Mouse (Mus musculus) liver, adult (tissue): Measurements from ENCODE around the gene Xlr3b.
A peak's percentile ranks its signal among the peaks of the same experiment; 100 is the strongest.
"Not testable (repeated sequence)": the region's sequence is repeated elsewhere in the genome, so short reads cannot be mapped to it uniquely, and the experiment has no call there.

Experiments used
- GATA4 ChIP-seq: IDR thresholded peaks from 2 replicates; pipeline ENCODE4 v1.6.1; 2014; ENCODE audit warnings: mild to moderate bottlenecking, low read length; ENCODE audit not compliant: insufficient replicate concordance

Xlr3b gene

DNA sequence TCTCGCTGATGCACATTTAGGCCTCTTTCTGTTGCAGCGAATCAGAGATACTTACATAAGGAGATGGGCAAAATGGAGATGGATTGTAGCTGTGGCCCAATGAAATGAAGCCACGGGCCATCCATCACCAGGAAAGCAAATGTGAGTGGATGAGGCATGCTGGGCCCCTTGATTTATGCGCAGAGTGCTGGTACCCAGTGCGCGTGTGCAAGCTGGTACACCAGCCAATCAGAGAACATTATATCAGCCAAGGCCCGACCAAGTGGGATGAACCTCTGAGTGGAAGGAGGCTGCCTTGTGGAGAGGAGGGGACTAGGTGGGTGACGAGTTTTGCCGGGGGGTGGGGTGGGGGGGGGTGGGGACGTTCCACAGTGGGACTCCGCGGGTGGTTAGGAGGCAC lies at the start of gene Xlr3b:
TSS of gene Xlr3b (plus strand) at position 274 of the 400 bp plus-strand sequence.
- TF ChIP-seq GATA4 = not testable (repeated sequence)

DNA sequence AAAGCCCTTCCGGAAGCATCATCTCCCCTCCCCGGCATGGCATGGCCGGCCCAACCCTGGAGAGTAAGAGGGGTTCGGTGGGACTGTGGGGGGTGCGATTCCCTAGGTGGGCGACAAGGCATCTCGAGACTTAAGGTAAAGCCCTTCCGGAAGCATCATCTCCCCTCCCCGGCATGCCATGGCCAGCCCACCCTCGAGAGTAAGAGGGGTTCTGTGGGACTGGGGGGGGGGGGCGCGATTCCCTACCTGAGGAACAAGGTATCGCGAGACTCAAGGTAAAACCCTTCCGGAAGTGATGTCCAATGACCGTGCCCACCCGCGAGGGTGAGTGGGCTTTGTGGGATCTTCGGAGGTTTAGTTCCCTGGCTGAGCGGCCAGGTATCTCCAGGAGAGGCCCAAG lies 43.5 kb upstream of the Xlr3b start, which contains the start of gene Xlr5b:
TSS of gene Xlr5b (plus strand) at position 301 of the 400 bp plus-strand sequence.
- TF ChIP-seq GATA4 = not testable (repeated sequence)

DNA sequence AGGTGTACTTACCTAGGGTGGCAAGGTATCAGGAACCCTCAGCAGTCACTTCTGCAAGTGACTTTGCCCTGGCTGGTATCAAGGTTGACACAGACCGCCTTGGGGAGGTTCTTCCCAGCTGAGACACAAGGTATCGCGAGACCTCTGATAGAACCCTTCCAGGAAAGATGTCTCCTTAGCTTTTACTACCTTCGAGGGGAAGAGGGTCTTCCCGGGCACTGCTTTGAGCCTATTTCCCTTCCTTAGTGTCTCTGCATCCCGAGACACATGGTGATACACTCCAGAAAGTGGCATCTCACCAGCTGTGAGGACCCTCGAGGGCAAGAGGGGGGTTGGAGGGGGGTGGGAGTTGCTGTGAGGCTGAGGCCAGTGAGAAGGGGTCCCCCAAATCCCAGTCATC lies 42.7 kb upstream of the Xlr3b start, which contains the start of gene DXBay18:
TSS of gene DXBay18 (minus strand) at position 101 of the 400 bp plus-strand sequence.
- TF ChIP-seq GATA4 = not testable (repeated sequence)

DNA sequence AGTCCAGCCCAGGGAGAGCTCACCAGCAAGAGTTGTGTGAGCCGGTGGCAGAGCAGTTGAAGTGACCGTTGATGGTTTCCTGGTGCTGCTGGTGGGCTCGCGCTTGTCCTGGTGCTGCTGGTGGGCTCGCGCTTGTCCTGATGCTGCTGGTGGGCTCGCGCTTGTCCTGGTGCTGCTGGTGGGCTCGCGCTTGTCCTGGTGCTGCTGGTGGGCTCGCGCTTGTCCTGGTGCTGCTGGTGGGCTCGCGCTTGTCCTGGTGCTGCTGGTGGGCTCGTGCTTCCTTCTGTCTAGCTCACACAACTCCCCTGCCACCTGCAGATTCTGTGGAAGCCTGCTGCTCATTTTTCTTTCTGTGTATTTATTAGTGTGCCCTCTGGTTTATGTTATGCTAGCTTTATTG lies 15.1 kb upstream of the Xlr3b start, which contains the start of gene Spin2d:
TSS of gene Spin2d (minus strand) at position 101 of the 400 bp plus-strand sequence.
- TF ChIP-seq GATA4 = not testable (repeated sequence)

DNA sequence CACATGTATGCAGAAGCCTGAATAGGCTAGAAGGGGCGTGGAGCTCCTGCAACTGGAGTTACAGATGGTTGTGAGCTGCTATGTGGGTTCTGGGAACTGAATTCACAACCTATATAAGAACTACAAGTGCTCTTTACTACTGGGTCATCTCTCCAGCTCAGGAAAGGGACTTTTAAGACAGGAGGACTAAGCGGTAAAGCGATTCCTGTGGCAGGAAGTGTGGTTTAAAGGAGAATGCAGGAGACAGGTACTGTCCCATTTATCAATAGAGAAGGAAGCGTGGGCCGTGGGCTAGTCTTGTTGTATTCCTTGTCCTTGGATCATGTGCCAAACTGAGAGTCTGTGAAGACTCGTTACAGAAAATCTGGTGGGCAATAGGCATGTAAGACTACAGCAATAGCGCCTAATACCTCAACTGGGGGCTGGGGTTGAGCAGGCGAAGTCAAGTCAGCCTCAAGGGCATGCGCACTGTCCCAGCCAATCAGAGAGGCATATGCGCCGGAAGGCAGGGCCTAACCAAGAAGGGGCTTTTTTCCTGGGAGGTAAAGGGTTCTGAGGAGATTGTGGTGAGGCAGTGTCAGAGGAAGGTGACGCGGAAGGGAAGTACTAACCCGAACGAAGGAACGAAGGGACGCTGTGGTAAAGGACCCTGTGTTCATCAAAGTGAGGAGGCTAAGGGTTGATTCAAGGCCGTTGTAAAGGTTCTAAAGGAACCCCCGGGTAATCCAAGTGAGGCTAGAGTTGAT lies 22.0 kb downstream of the Xlr3b start, which contains the start of gene Xlr4b:
TSS of gene Xlr4b (plus strand) at position 515 of the 746 bp plus-strand sequence.
- TF ChIP-seq GATA4 = not testable (repeated sequence)

DNA sequence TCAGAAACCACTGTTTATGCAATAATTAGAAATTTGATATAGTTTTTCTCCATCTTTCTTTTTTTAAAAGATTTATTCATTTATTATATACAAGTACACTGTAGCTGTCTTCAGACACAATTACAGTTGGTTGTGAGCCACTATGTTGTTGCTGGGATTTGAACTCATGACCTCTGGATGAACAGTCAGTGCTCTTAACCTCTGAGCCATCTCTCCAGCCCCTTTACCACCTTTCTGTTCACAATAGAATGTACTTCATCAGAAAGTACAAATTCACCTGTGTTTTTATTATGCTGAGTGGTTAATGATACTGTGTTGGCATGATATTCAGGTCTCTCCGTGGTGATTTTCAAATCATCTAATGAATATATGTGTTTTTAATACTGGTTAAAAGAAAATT lies 33.4 kb downstream of the Xlr3b start:
- no peak for TF ChIP-seq GATA4

DNA sequence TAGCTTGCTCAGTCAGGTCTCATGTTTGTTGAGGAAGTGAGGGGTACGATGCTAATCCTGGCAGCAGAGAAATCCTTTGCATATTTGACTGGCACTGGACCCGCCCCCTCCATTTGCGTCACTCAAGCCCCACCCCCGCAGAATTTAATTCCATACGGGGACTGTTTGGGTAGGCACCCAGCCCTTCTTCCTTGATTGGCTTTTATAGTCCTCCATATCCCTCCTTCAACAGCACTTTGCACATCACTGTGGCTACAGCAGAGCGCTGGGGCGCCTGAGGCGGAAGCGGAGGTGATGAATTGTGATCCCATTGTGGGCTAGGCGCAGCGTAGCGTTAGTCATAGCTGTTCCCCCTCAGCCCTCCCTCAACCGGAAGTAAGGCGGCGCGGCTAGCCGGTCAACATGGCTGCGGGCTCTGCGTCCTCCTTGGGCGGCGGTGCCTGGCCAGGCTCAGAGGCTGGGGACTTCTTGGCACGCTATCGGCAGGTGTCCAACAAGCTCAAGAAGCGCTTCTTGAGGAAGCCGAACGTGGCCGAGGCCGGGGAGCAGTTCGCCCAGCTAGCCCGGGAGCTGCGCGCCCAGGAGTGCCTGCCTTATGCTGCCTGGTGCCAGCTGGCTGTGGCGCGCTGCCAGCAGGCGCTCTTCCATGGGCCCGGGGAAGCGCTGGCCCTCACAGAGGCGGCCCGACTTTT lies 36.1 kb downstream of the Xlr3b start, which contains the start of gene F8a:
TSS of gene F8a (plus strand) at position 378 of the 692 bp plus-strand sequence.
- peak; percentile 8; the same call in 1 of the 2 replicates for TF ChIP-seq GATA4

DNA sequence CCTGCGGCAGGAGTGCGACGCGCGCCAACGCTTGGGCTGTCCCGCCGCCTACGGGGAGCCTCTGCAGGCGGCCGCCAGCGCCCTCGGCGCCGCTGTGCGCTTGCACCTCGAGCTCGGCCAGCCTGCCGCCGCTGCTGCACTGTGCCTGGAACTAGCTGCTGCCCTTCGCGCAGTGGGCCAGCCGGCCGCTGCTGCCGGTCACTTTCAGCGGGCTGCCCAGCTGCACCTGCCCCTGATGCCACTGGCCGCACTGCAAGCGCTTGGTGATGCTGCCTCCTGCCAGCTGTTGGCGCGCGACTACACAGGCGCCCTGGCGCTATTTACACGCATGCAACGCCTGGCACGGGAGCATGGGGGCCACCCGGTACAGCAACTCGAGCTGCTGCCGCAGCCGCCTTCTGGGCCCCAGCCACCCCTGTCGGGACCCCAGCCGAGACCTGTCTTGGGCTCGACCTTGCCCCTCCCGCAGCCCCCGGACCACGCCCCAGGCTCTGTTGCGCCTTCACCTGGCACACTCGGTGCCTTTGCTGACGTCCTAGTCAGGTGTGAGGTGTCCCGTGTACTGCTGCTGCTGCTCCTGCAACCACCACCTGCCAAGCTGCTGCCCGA lies 36.7 kb downstream of the Xlr3b start:
- TF ChIP-seq GATA4 = no peak

DNA sequence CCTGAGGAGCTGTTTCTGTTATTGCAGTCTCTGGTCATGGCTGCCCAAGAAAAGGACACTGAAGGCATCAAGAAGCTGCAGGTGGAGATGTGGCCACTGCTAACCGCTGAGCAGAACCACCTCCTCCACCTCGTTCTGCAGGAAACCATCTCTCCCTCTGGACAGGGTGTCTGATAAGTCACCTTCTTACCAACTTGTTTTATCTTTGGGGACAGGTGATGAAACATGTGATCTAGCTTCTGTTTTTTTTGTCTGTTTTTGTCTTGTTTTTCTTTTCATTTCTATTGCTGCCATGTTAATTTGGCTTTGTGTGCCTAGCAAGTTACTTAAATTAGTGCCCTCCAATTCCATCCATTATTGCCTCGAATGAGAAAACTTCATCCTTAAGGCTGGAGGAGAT lies 37.3 kb downstream of the Xlr3b start:
- no peak for TF ChIP-seq GATA4

DNA sequence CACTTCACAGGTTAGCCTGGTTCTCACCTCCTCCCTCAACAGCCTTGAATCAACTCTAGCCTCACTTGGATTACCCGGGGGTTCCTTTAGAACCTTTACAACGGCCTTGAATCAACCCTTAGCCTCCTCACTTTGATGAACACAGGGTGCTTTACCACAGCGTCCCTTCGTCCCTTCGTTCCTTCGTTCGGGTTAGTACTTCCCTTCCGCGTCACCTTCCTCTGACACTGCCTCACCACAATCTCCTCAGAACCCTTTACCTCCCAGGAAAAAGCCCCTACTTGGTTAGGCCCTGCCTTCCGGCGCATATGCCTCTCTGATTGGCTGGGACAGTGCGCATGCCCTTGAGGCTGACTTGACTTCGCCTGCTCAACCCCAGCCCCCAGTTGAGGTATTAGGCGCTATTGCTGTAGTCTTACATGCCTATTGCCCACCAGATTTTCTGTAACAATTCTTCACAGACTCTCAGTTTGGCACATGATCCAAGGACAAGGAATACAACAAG lies 50.9 kb downstream of the Xlr3b start, which contains the start of gene Xlr4c:
TSS of gene Xlr4c (minus strand) at position 310 of the 505 bp plus-strand sequence.
- not testable (repeated sequence) for TF ChIP-seq GATA4
